Mouse (Mus musculus) T-cell, adult 2 months (primary cell): Measurements from ENCODE around the gene Ppp1r27.
"Not testable (repeated sequence)": the region's sequence is repeated elsewhere in the genome, so short reads cannot be mapped to it uniquely, and the experiment has no call there.

ENCODE experiments used
- DNase-seq: peaks from one replicate; pipeline ENCODE4 v3.0.0; 2022; ENCODE audit warnings: low spot score

Gene Ppp1r27

GRCm38 (mm10) chr11:120575046-120575445 lies 24.1 kb upstream of the Ppp1r27 start:
- DNase-seq = no peak

GRCm38 (mm10) chr11:120574278-120574600 lies 23.3 kb upstream of the Ppp1r27 start:
- DNase-seq = no peak

- DNase-seq = no peak
These were observed 22.8 kb upstream of the Ppp1r27 start for GRCm38 (mm10) chr11:120573585-120574277.

- peak; percentile 99 for DNase-seq
These were observed 22.0 kb upstream of the Ppp1r27 start, which contains the start of gene P4hb for GRCm38 (mm10) chr11:120572752-120573584. Gene P4hb, minus strand, starts transcription at chr11:120573253.

- DNase-seq = no peak
These were observed 21.5 kb upstream of the Ppp1r27 start for GRCm38 (mm10) chr11:120572417-120572751.

- no peak for DNase-seq
These were observed 21.0 kb upstream of the Ppp1r27 start for GRCm38 (mm10) chr11:120571754-120572416.

GRCm38 (mm10) chr11:120571122-120571521 lies 20.2 kb upstream of the Ppp1r27 start:
- no peak for DNase-seq

- no peak for DNase-seq
These were observed 17.4 kb upstream of the Ppp1r27 start for GRCm38 (mm10) chr11:120568324-120568723.

- DNase-seq = no peak
These were observed 14.2 kb upstream of the Ppp1r27 start for GRCm38 (mm10) chr11:120565114-120565513.

GRCm38 (mm10) chr11:120562949-120563348 lies 12.0 kb upstream of the Ppp1r27 start:
- no peak for DNase-seq

GRCm38 (mm10) chr11:120560952-120561728 lies 10.2 kb upstream of the Ppp1r27 start:
- DNase-seq = no peak

- not testable (repeated sequence) for DNase-seq
These were observed 7.9 kb upstream of the Ppp1r27 start for GRCm38 (mm10) chr11:120558843-120559242.

- DNase-seq = no peak
These were observed 4.3 kb upstream of the Ppp1r27 start for GRCm38 (mm10) chr11:120555260-120555659.

- no peak for DNase-seq
These were observed 3.9 kb upstream of the Ppp1r27 start for GRCm38 (mm10) chr11:120554834-120555233.

- no peak for DNase-seq
These were observed 1.8 kb upstream of the Ppp1r27 start for GRCm38 (mm10) chr11:120552736-120553135.

GRCm38 (mm10) chr11:120549986-120550809 lies 734 bp downstream of the Ppp1r27 start:
- DNase-seq = no peak

GRCm38 (mm10) chr11:120549168-120549945 lies 1.6 kb downstream of the Ppp1r27 start, which contains the start of gene Mcrip1:
Gene Mcrip1, minus strand, starts transcription at chr11:120549727.
- peak; percentile 91 for DNase-seq

GRCm38 (mm10) chr11:120548786-120549167 lies 2.2 kb downstream of the Ppp1r27 start:
- DNase-seq = no peak

GRCm38 (mm10) chr11:120548214-120548613 lies 2.7 kb downstream of the Ppp1r27 start:
- no peak for DNase-seq

GRCm38 (mm10) chr11:120547469-120547868 lies 3.5 kb downstream of the Ppp1r27 start:
- peak; percentile 28 for DNase-seq
